Mouse (Mus musculus): ENCODE measurements at regions not wholly inside any gene's neighbourhood (a gene's known extent, or its start where the extent isn't known, plus 50 kb on each side); places are given as distances from the start of the nearest gene placed in this dataset.

GRCm38 (mm10) chr2:103893805-103894204, 64.0 kb upstream of the Lmo2 start:
- H3K9ac ChIP-seq = no peak overlapping the region
- 19% methylated on average over 2 of the region's 2 CpGs for WGBS
- peak; percentile 90 for ATAC-seq (ENCODE audit: insufficient number of reproducible peaks, low FRiP score)
- H3K4me1 ChIP-seq (replicated peaks) = peaks cover 42% of the 10 kb centered on the region
- H3K36me3 ChIP-seq = no peaks in the 10 kb centered on the region
- 0 out of 2 replicates have a peak overlapping the region, but pooled peaks have one; percentile 1 for H3K4me2 ChIP-seq
- no peak overlapping the region for H3K4me3 ChIP-seq
- peak overlapping the region; percentile 87 for H3K27ac ChIP-seq (ENCODE audit: poor library complexity, severe bottlenecking)
- peaks cover 17% of the 10 kb centered on the region for H3K27me3 ChIP-seq (replicated peaks)
- H3K9me3 ChIP-seq (replicated peaks) = no peaks in the 10 kb centered on the region

- peaks cover 25% of the 10 kb centered on the region for H3K27me3 ChIP-seq (replicated peaks)
- peak overlapping the region; percentile 87 for H3K27ac ChIP-seq (ENCODE audit: poor library complexity, severe bottlenecking)
- ATAC-seq (ENCODE audit: insufficient number of reproducible peaks, low FRiP score) = peak; percentile 22; the same call in 1 of the 2 replicates
- H3K4me1 ChIP-seq (replicated peaks) = peaks cover 42% of the 10 kb centered on the region
- H3K9ac ChIP-seq = no peak overlapping the region
- no peak overlapping the region for H3K4me3 ChIP-seq
- H3K36me3 ChIP-seq = no peaks in the 10 kb centered on the region
- WGBS = 53% methylated on average over 12 of the region's 12 CpGs
- no peaks in the 10 kb centered on the region for H3K9me3 ChIP-seq (replicated peaks)
- no peak overlapping the region for H3K4me2 ChIP-seq
Observed at GRCm38 (mm10) chr2:103894981-103895676, 62.7 kb upstream of the Lmo2 start.

- Histone ChIP-seq H3K4me2 (peak overlapping the region; percentile 27), H3K4me1 (replicated peaks) (peaks cover 51% of the 10 kb centered on the region)
Observed at GRCm38 (mm10) chr2:103896160-103896559, 61.6 kb upstream of the Lmo2 start.

GRCm38 (mm10) chr2:103896814-103897213, 61.0 kb upstream of the Lmo2 start:
- Histone ChIP-seq H3K27me3 (replicated peaks) (peaks cover 13% of the 10 kb centered on the region), H3K36me3 (no peaks in the 10 kb centered on the region), H3K9ac (no peak overlapping the region), H3K9me3 (replicated peaks) (no peaks in the 10 kb centered on the region), H3K27ac (ENCODE audit: poor library complexity, severe bottlenecking) (peak overlapping the region; percentile 87), H3K4me1 (replicated peaks) (peaks cover 58% of the 10 kb centered on the region), H3K4me2 (peak overlapping the region; percentile 2; the same call in 1 of the 2 replicates), H3K4me3 (no peak overlapping the region)
- peak; percentile 63 for ATAC-seq (ENCODE audit: insufficient number of reproducible peaks, low FRiP score)
- 19% methylated on average over 3 of the region's 3 CpGs for WGBS

More at GRCm38 (mm10) chr2:103896160-103896559, 61.6 kb upstream of the Lmo2 start:
- ATAC-seq (ENCODE audit: insufficient number of reproducible peaks, low FRiP score) = peak; percentile 66
- no peak overlapping the region for H3K9ac ChIP-seq
- no peaks in the 10 kb centered on the region for H3K9me3 ChIP-seq (replicated peaks)
- peak overlapping the region; percentile 87 for H3K27ac ChIP-seq (ENCODE audit: poor library complexity, severe bottlenecking)
- no peak overlapping the region for H3K4me3 ChIP-seq
- WGBS = 2% methylated on average over 5 of the region's 5 CpGs
- no peaks in the 10 kb centered on the region for H3K36me3 ChIP-seq
- H3K27me3 ChIP-seq (replicated peaks) = peaks cover 20% of the 10 kb centered on the region

GRCm38 (mm10) chr2:103899713-103900112, 58.1 kb upstream of the Lmo2 start:
- Histone ChIP-seq H3K27me3 (replicated peaks) (peaks cover 32% of the 10 kb centered on the region; the same call in 1 of the 2 replicates), H3K27ac (ENCODE audit: poor library complexity, severe bottlenecking) (no peak overlapping the region), H3K4me1 (replicated peaks) (peaks cover 59% of the 10 kb centered on the region), H3K9ac (no peak overlapping the region), H3K4me3 (no peak overlapping the region), H3K4me2 (no peak overlapping the region), H3K9me3 (replicated peaks) (no peaks in the 10 kb centered on the region), H3K36me3 (no peaks in the 10 kb centered on the region)
- ATAC-seq (ENCODE audit: insufficient number of reproducible peaks, low FRiP score) = no peak
- 76% methylated on average over 6 of the region's 6 CpGs for WGBS

- no peaks in the 10 kb centered on the region for H3K9me3 ChIP-seq (replicated peaks)
- WGBS = 46% methylated on average over 5 of the region's 5 CpGs
- H3K4me3 ChIP-seq = no peak overlapping the region
- no peak overlapping the region for H3K27ac ChIP-seq (ENCODE audit: poor library complexity, severe bottlenecking)
- H3K4me1 ChIP-seq (replicated peaks) = peaks cover 52% of the 10 kb centered on the region
- H3K27me3 ChIP-seq (replicated peaks) = peaks cover 33% of the 10 kb centered on the region; the same call in 1 of the 2 replicates
- no peak overlapping the region for H3K9ac ChIP-seq
- no peak for ATAC-seq (ENCODE audit: insufficient number of reproducible peaks, low FRiP score)
- no peak overlapping the region for H3K4me2 ChIP-seq
- H3K36me3 ChIP-seq = no peaks in the 10 kb centered on the region
Observed at GRCm38 (mm10) chr2:103900384-103900783, 57.4 kb upstream of the Lmo2 start.

GRCm38 (mm10) chr2:103901457-103901856, 56.3 kb upstream of the Lmo2 start:
- no peak overlapping the region; the same call in 1 of the 2 replicates for H3K27ac ChIP-seq (ENCODE audit: poor library complexity, severe bottlenecking)
- H3K4me2 ChIP-seq = no peak overlapping the region
- H3K27me3 ChIP-seq (replicated peaks) = peaks cover 33% of the 10 kb centered on the region; the same call in 1 of the 2 replicates
- no peaks in the 10 kb centered on the region for H3K36me3 ChIP-seq
- no peak overlapping the region for H3K4me3 ChIP-seq
- 76% methylated on average over 1 of the region's 1 CpGs for WGBS
- peaks cover 42% of the 10 kb centered on the region for H3K4me1 ChIP-seq (replicated peaks)
- no peak overlapping the region for H3K9ac ChIP-seq
- no peaks in the 10 kb centered on the region for H3K9me3 ChIP-seq (replicated peaks)
- ATAC-seq (ENCODE audit: insufficient number of reproducible peaks, low FRiP score) = no peak

GRCm38 (mm10) chr2:103902777-103903176, 55.0 kb upstream of the Lmo2 start:
- Histone ChIP-seq H3K9ac (no peak overlapping the region), H3K9me3 (replicated peaks) (no peaks in the 10 kb centered on the region), H3K4me3 (no peak overlapping the region), H3K4me2 (no peak overlapping the region), H3K27me3 (replicated peaks) (peaks cover 33% of the 10 kb centered on the region; the same call in 1 of the 2 replicates), H3K4me1 (replicated peaks) (peaks cover 35% of the 10 kb centered on the region), H3K27ac (ENCODE audit: poor library complexity, severe bottlenecking) (no peak overlapping the region), H3K36me3 (no peaks in the 10 kb centered on the region)
- WGBS = 66% methylated on average over 11 of the region's 11 CpGs
- no peak for ATAC-seq (ENCODE audit: insufficient number of reproducible peaks, low FRiP score)

- Histone ChIP-seq H3K4me3 (no peak overlapping the region), H3K9ac (no peak overlapping the region), H3K27me3 (replicated peaks) (peaks cover 21% of the 10 kb centered on the region; the same call in 1 of the 2 replicates), H3K27ac (ENCODE audit: poor library complexity, severe bottlenecking) (no peak overlapping the region), H3K4me2 (no peak overlapping the region), H3K9me3 (replicated peaks) (no peaks in the 10 kb centered on the region), H3K4me1 (replicated peaks) (peaks cover 30% of the 10 kb centered on the region), H3K36me3 (no peaks in the 10 kb centered on the region)
- ATAC-seq (ENCODE audit: insufficient number of reproducible peaks, low FRiP score) = no peak
- 72% methylated on average over 1 of the region's 1 CpGs for WGBS
Observed at GRCm38 (mm10) chr2:103905681-103906080, 52.1 kb upstream of the Lmo2 start.

GRCm38 (mm10) chr2:103906581-103907184, 51.1 kb upstream of the Lmo2 start:
- no peak overlapping the region for H3K27ac ChIP-seq (ENCODE audit: poor library complexity, severe bottlenecking)
- no peak overlapping the region for H3K4me2 ChIP-seq
- H3K36me3 ChIP-seq = no peaks in the 10 kb centered on the region
- ATAC-seq (ENCODE audit: insufficient number of reproducible peaks, low FRiP score) = 0 out of 2 replicates have a peak, but pooled peaks have one; percentile 49
- peaks cover 20% of the 10 kb centered on the region for H3K4me1 ChIP-seq (replicated peaks)
- H3K9me3 ChIP-seq (replicated peaks) = no peaks in the 10 kb centered on the region
- peaks cover 21% of the 10 kb centered on the region; the same call in 1 of the 2 replicates for H3K27me3 ChIP-seq (replicated peaks)
- H3K9ac ChIP-seq = no peak overlapping the region
- no peak overlapping the region for H3K4me3 ChIP-seq
- WGBS = 37% methylated on average over 2 of the region's 2 CpGs
